Mouse (Mus musculus): ENCODE results near the gene Fggy. TPM values are rescaled to one million over a fixed set of nuclear protein-coding genes. Genes with fewer than 3 reads are reported as not detected.

The Fggy gene
- polyA plus RNA-seq, 1 experiment from 2014 or later: 10.4 TPM

DNA sequence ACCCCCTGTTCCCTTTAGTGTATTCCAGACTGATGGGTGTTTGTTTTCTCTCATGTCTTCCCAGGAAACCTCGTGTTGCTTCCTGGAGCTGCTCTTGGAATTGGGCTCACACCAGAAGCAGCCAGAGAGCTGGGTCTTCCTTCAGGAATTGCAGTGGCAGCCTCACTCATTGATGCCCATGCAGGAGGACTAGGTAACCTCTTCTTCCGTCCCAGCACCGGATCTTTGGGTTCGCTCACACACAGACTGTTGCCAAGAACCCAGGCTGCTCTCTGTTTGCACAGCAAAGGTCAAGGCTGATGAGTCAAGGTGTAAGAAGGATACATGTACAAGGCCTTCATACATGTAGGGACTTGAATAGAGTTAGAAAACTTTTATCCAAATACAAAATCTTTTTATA is 181.4 kb downstream of the Fggy start:
- 52% methylated on average over 4 of the region's 4 CpGs for WGBS (ENCODE audit: insufficient replicate concordance)
- no peaks in the 10 kb centered on the region for H3K36me3 ChIP-seq
- ATAC-seq: no peak
- H3K27ac ChIP-seq: peak overlapping the region; percentile 37; the same call in 1 of the 2 replicates
- H3K4me2 ChIP-seq: no peak overlapping the region
- no peaks in the 10 kb centered on the region for H3K27me3 ChIP-seq (replicated peaks)
- H3K4me1 ChIP-seq: peaks cover 16% of the 10 kb centered on the region; the same call in 1 of the 2 replicates
- H3K9ac ChIP-seq: no peak overlapping the region
- no peaks in the 10 kb centered on the region for H3K9me3 ChIP-seq (replicated peaks)
- H3K4me3 ChIP-seq: no peak overlapping the region

DNA sequence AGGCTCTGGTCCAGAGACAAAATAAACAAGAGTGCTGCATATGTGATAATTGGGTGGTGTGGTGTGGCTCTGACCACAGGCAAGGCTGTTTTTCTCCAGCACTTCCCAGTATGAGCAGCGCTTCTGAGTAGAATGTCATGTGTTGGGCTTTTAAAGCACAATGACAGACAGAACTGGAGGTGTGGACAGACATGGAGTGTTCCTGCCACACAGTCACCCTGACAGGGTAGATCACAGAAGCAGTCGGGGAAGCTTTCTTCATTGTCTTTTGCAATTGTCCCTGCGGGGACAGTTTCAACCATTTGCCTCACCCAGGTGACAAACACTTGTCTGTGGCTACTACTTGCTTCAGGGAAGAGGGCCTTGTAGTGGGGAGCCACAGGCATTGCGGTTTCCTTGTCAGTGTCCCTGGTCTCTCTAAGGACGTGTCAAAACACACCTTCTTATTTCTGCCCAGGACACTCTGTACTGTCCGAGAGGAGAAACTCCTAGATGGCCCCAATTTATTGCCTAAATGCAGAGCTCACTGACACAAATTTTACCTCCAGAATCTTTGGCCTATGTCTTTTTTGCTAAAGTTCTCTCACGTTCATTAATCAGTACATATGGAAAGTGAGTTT is 183.9 kb downstream of the Fggy start:
- no peak overlapping the region for H3K27ac ChIP-seq

GRCm38 (mm10) chr4:95742986-95743385 is 185.7 kb downstream of the Fggy start:
- Histone ChIP-seq H3K4me1 (peaks cover 12% of the 10 kb centered on the region; the same call in 1 of the 2 replicates), H3K4me2 (no peak overlapping the region), H3K27ac (no peak overlapping the region), H3K9ac (no peak overlapping the region), H3K9me3 (replicated peaks) (no peaks in the 10 kb centered on the region), H3K36me3 (no peaks in the 10 kb centered on the region), H3K4me3 (no peak overlapping the region), H3K27me3 (replicated peaks) (no peaks in the 10 kb centered on the region)
- WGBS (ENCODE audit: insufficient replicate concordance): 49% methylated on average over 4 of the region's 4 CpGs
- ATAC-seq: no peak

More for the DNA sequence above, 183.9 kb downstream of the Fggy start:
- Histone ChIP-seq H3K9ac (no peak overlapping the region), H3K4me2 (no peak overlapping the region), H3K4me1 (peaks cover 16% of the 10 kb centered on the region; the same call in 1 of the 2 replicates), H3K27me3 (replicated peaks) (no peaks in the 10 kb centered on the region), H3K36me3 (no peaks in the 10 kb centered on the region), H3K4me3 (no peak overlapping the region), H3K9me3 (replicated peaks) (no peaks in the 10 kb centered on the region)
- 25% methylated on average over 7 of the region's 7 CpGs for WGBS (ENCODE audit: insufficient replicate concordance)
- peak; percentile 24; the same call in 1 of the 2 replicates for ATAC-seq

DNA sequence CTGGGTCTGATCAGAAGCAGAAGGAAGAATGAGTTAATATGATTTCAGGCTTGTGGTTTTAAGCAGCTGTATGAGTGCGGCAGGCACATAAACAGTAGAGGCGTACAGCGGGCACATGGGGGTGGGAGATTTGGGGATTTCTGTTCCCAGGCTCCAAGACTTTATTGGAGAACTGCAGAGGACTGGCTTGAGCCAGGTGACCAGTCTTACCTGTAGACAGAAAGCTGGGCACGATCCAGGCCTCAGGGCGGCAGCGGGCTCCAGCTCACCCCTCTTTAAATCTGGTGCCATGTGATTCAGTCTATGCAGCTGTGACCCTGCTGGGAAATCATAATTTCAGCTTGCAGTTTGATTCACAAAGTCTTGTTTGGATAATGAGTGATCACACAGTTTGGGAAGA is 189.6 kb downstream of the Fggy start:
- no peaks in the 10 kb centered on the region for H3K9me3 ChIP-seq (replicated peaks)
- H3K4me3 ChIP-seq: no peak overlapping the region
- H3K4me2 ChIP-seq: no peak overlapping the region
- 76% methylated on average over 6 of the region's 6 CpGs for whole genome bisulfite sequencing (ENCODE audit: insufficient replicate concordance)
- ATAC-seq: no peak
- H3K36me3 ChIP-seq: no peaks in the 10 kb centered on the region
- H3K27ac ChIP-seq: no peak overlapping the region
- no peaks in the 10 kb centered on the region for H3K27me3 ChIP-seq (replicated peaks)
- H3K4me1 ChIP-seq: no peaks in the 10 kb centered on the region
- no peak overlapping the region for H3K9ac ChIP-seq

DNA sequence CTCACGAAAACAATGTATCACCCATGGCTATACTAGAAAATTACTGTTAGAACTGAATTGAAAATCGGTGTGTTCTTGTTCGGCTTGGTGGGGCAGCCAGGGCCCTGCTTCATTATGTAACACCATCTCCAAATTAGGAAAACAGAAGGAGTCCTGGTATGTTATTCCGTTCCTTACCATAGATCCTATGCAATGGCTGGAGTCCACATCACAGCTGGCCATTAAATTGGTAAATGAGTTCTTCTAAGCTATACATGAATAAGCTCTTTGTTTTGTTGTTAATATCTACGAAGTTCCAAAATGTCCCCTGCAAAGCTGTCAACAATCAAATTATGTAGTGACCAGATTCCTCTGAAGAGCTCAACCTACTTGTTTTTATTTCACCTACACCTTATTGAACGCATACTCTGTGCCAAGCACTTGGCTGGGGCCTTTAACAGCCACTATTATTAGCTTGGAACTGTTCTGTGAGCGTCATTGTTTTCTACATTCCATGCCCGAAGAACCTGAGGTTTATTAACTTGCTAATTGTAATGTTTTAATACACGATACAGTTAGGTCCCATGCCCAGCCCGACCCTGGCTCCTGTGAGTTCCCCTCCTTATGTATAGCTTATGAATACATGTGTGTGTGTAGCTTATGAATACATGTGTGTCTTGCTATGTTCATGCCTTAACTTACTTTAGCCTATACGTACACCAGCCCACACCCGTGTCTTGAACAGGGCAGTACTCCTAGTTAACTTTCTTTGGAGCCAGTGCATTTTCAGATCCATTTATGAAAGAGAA is 190.3 kb downstream of the Fggy start:
- Histone ChIP-seq H3K9ac (no peak overlapping the region), H3K36me3 (no peaks in the 10 kb centered on the region), H3K27ac (no peak overlapping the region), H3K4me3 (no peak overlapping the region), H3K9me3 (replicated peaks) (no peaks in the 10 kb centered on the region), H3K4me1 (no peaks in the 10 kb centered on the region), H3K27me3 (replicated peaks) (no peaks in the 10 kb centered on the region), H3K4me2 (no peak overlapping the region)
- WGBS (ENCODE audit: insufficient replicate concordance): 74% methylated on average over 12 of the region's 12 CpGs
- ATAC-seq: no peak

DNA sequence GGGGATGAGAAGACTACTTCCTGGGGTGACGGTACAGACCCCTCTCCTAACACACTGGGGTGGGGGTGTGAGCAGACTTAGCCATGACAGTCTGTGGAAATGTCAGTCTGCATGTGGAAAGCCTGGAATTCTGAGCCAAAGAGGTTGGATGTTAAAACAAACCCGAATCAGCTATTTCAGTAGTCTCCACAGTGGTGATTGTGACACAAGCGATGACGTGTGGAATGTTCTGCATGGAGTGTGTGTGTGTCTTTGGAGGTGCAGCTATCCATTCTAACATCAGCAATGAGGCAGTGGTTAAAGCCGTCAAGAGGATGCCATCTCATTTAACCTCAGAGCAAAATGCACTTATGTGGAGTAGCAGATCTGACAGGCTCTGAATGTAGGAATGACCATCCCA is 192.9 kb downstream of the Fggy start:
- 72% methylated on average over 5 of the region's 5 CpGs for WGBS (ENCODE audit: insufficient replicate concordance)
- Histone ChIP-seq H3K9me3 (replicated peaks) (no peaks in the 10 kb centered on the region), H3K4me1 (no peaks in the 10 kb centered on the region), H3K27me3 (replicated peaks) (no peaks in the 10 kb centered on the region), H3K36me3 (no peaks in the 10 kb centered on the region), H3K4me3 (no peak overlapping the region), H3K27ac (no peak overlapping the region), H3K4me2 (no peak overlapping the region), H3K9ac (no peak overlapping the region)
- no peak for ATAC-seq

GRCm38 (mm10) chr4:95752538-95753188 is 195.4 kb downstream of the Fggy start:
- H3K27me3 ChIP-seq (replicated peaks): no peaks in the 10 kb centered on the region
- no peak for ATAC-seq

GRCm38 (mm10) chr4:95759027-95759731 is 201.9 kb downstream of the Fggy start:
- Histone ChIP-seq H3K4me3 (no peak overlapping the region), H3K9ac (no peak overlapping the region), H3K27me3 (replicated peaks) (no peaks in the 10 kb centered on the region), H3K36me3 (no peaks in the 10 kb centered on the region), H3K4me2 (no peak overlapping the region), H3K9me3 (replicated peaks) (no peaks in the 10 kb centered on the region), H3K4me1 (no peaks in the 10 kb centered on the region), H3K27ac (no peak overlapping the region)
- WGBS (ENCODE audit: insufficient replicate concordance): 55% methylated on average over 5 of the region's 5 CpGs
- ATAC-seq: no peak

More at GRCm38 (mm10) chr4:95752538-95753188, 195.4 kb downstream of the Fggy start:
- no peaks in the 10 kb centered on the region for H3K36me3 ChIP-seq
- H3K4me2 ChIP-seq: no peak overlapping the region
- no peaks in the 10 kb centered on the region for H3K4me1 ChIP-seq
- no peak overlapping the region for H3K27ac ChIP-seq
- WGBS (ENCODE audit: insufficient replicate concordance): 68% methylated on average over 6 of the region's 6 CpGs
- no peak overlapping the region for H3K9ac ChIP-seq
- no peak overlapping the region for H3K4me3 ChIP-seq
- H3K9me3 ChIP-seq (replicated peaks): no peaks in the 10 kb centered on the region

DNA sequence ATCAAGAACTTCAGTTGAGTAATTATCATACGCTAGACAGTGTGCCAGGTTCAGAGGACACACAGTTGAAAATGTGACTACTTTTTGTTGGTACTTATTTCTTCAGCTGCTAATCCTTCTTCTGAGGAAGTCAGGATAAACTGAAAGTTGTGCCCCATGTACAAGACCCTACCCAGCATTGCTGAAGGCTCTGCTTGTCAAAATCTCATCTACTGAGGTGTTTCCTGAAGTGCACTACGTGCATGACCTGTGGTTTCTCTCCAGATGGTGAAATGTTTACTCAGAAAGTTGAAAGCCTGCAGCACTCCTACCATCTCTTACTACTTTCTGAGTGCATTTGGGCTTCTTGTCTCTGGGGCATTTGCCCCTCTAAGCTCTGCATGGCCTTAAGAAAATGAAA is 208.1 kb downstream of the Fggy start:
- ATAC-seq: no peak
- Histone ChIP-seq H3K4me2 (no peak overlapping the region), H3K9me3 (replicated peaks) (no peaks in the 10 kb centered on the region), H3K27ac (no peak overlapping the region), H3K36me3 (no peaks in the 10 kb centered on the region), H3K27me3 (replicated peaks) (no peaks in the 10 kb centered on the region), H3K4me3 (no peak overlapping the region), H3K4me1 (no peaks in the 10 kb centered on the region), H3K9ac (no peak overlapping the region)
- 34% methylated on average over 2 of the region's 2 CpGs for WGBS (ENCODE audit: insufficient replicate concordance)

DNA sequence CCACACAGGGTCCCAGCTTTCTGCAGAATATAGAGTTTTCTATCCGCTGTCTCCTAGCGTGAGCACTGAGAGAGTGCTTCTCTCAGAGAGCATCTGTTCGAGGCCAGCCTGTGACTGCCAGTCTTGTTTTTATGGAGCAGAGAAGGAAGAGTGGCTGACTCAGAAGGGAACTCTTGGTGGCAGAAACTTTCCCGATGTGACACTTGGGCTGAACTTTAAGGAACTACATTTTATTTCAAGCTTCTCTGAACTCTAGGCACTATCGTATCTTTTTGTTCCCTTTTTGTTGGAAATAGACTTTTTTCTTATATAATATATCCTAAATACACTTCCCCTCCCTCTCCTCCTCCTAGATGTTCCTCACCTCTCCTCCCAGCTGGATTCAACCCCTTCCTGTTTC is 213.2 kb downstream of the Fggy start:
- H3K9me3 ChIP-seq (replicated peaks): no peaks in the 10 kb centered on the region
- no peaks in the 10 kb centered on the region for H3K27me3 ChIP-seq (replicated peaks)
- H3K4me1 ChIP-seq: 0 out of 2 replicates have a peak, but pooled peaks cover 3% of the 10 kb centered on the region
- H3K4me3 ChIP-seq: no peak overlapping the region
- 51% methylated on average over 5 of the region's 5 CpGs for whole genome bisulfite sequencing (ENCODE audit: insufficient replicate concordance)
- no peak overlapping the region for H3K9ac ChIP-seq
- no peak for ATAC-seq
- H3K4me2 ChIP-seq: no peak overlapping the region
- no peak overlapping the region for H3K27ac ChIP-seq
- no peaks in the 10 kb centered on the region for H3K36me3 ChIP-seq

DNA sequence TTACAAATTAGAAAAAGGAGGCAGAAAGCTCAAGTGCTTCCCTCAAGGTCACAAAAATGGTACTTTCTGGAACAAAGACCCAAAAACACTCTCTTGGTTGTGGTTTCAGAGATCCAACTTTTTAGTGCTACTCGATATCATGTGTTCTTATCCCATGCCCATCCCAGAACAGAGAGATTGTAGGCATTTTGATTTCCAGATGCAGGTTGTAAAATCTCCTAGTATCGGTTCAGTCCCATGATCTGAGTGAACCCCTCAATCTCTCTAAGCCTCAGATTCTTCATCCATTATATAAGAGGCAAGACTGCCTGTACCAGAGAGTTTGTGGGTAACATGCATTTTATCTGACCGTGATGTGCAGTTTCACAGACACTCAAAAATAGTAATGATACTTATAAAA is 214.2 kb downstream of the Fggy start:
- H3K36me3 ChIP-seq: no peaks in the 10 kb centered on the region
- H3K9ac ChIP-seq: no peak overlapping the region
- 0 out of 2 replicates have a peak, but pooled peaks cover 3% of the 10 kb centered on the region for H3K4me1 ChIP-seq
- ATAC-seq: no peak
- H3K4me2 ChIP-seq: no peak overlapping the region
- WGBS (ENCODE audit: insufficient replicate concordance): 74% methylated on average over 3 of the region's 3 CpGs
- no peaks in the 10 kb centered on the region for H3K9me3 ChIP-seq (replicated peaks)
- H3K27me3 ChIP-seq (replicated peaks): no peaks in the 10 kb centered on the region
- H3K4me3 ChIP-seq: no peak overlapping the region
- no peak overlapping the region for H3K27ac ChIP-seq

Measured in liver, embryonic 12.5 days (tissue).